Mouse (Mus musculus) myocyte (in vitro differentiated cells): ENCODE measurements around the gene Rorc. TPM values are rescaled to one million over a fixed set of nuclear protein-coding genes. Genes with fewer than 3 reads are reported as not detected.

Experiments used
- H3K27me3 ChIP-seq: one replicate; pipeline ENCODE4 v1.6.1; 2011; ENCODE audit not compliant: control insufficient read depth, insufficient read depth, insufficient read length
- H3K36me3 ChIP-seq: one replicate; pipeline ENCODE4 v1.6.1; 2011; ENCODE audit not compliant: control insufficient read depth, insufficient read depth
- H3K4me2 ChIP-seq: one replicate; pipeline ENCODE4 v1.6.1; 2011; ENCODE audit warnings: low read depth, control low read depth
- H3K4me3 ChIP-seq: one replicate; pipeline ENCODE4 v1.5.1; 2011; ENCODE audit warnings: mild to moderate bottlenecking, control low read depth, moderate library complexity
- H3K79me2 ChIP-seq: one replicate; pipeline ENCODE4 v1.6.1; 2011; ENCODE audit not compliant: control insufficient read depth, insufficient read depth
- H3ac ChIP-seq: one replicate; pipeline ENCODE4 v1.6.1; 2011; ENCODE audit not compliant: control insufficient read depth, insufficient read length
- CEBPB ChIP-seq: IDR thresholded peaks from 2 replicates; pipeline ENCODE4 v1.6.1; 2011; ENCODE audit warnings: mild to moderate bottlenecking, moderate library complexity; ENCODE audit not compliant: poor library complexity, insufficient read depth, severe bottlenecking
- E2F4 ChIP-seq: IDR thresholded peaks from one replicate; pipeline ENCODE4 v1.6.1; 2011; ENCODE audit warnings: mild to moderate bottlenecking, control low read depth, moderate library complexity; ENCODE audit not compliant: insufficient read depth
- MAX ChIP-seq: IDR thresholded peaks from one replicate; pipeline ENCODE4 v1.6.1; 2011; ENCODE audit warnings: low read depth, mild to moderate bottlenecking, control low read depth
- MYOD1 ChIP-seq, 3 experiments: IDR thresholded peaks; one replicate each; pipeline ENCODE4 v1.6.1; 2011; ENCODE audit warnings: control low read depth in 2 of 3, low read depth in 2 of 3, mild to moderate bottlenecking in 2 of 3, moderate library complexity in 1 of 3; ENCODE audit not compliant: insufficient read length in 2 of 3, control insufficient read depth in 1 of 3
- MYOG ChIP-seq, 3 experiments: IDR thresholded peaks; one replicate each; pipeline ENCODE4 v1.6.1; 2011; ENCODE audit warnings: control low read depth in 2 of 3, low read depth in 2 of 3, mild to moderate bottlenecking in 2 of 3; ENCODE audit not compliant: insufficient read length in 2 of 3, control insufficient read depth in 1 of 3, insufficient read depth in 1 of 3
- POLR2A ChIP-seq: IDR thresholded peaks from one replicate; pipeline ENCODE4 v1.6.1; 2011; ENCODE audit warnings: low read depth, mild to moderate bottlenecking, control low read depth, moderate library complexity; ENCODE audit not compliant: insufficient read length
- POLR2AphosphoS2 ChIP-seq: IDR thresholded peaks from one replicate; pipeline ENCODE4 v1.6.1; 2011; ENCODE audit warnings: low read depth, control low read depth; ENCODE audit not compliant: insufficient read length
- REST ChIP-seq: IDR thresholded peaks from one replicate; pipeline ENCODE4 v1.6.1; 2011; ENCODE audit warnings: mild to moderate bottlenecking, control low read depth, moderate library complexity; ENCODE audit not compliant: insufficient read depth, insufficient read length
- SRF ChIP-seq: IDR thresholded peaks from one replicate; pipeline ENCODE4 v1.6.1; 2011; ENCODE audit warnings: low read depth; ENCODE audit not compliant: control insufficient read depth, insufficient read length
- TCF12 ChIP-seq: IDR thresholded peaks from one replicate; pipeline ENCODE4 v1.6.1; 2011; ENCODE audit warnings: mild to moderate bottlenecking, control low read depth; ENCODE audit not compliant: poor library complexity, insufficient read depth, severe bottlenecking
- TCF3 ChIP-seq: IDR thresholded peaks from one replicate; pipeline ENCODE4 v1.6.1; 2011; ENCODE audit warnings: low read depth, control low read depth; ENCODE audit not compliant: insufficient read length
- USF1 ChIP-seq: IDR thresholded peaks from one replicate; pipeline ENCODE4 v1.6.1; 2011; ENCODE audit warnings: low read depth, mild to moderate bottlenecking, control low read depth, moderate library complexity
- polyA plus RNA-seq: library from polyadenylated mRNA; unstranded; fragments of >200 nt; fragmentation: generic; extraction: Trizol; gene quantifications from one replicate; pipeline ENCODE4 v1.2.1, GENCODE M21; 2012; ENCODE audit warnings: missing spikeins

The Rorc gene
- polyA plus RNA-seq, 1 experiment: 0.26 TPM

DNA sequence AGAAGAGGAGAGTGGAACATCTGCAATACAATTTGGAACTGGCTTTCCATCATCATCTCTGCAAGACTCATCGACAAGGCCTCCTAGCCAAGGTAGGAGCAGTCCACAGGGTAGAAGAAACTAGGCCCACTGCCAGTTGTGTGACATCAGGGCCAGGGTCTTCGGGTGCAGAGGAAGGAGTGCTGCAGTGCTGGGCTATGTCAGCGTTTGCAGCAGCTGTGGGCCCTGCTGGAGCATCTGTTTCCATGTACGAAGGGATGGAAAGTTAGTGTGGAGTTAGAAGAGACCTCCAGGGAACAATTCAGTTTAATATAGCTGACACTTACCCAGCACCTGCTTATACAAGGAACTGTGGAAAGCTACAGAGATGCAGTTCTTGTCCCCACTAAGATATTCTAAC lies 20.5 kb downstream of the Rorc start:
- Histone ChIP-seq H3K27me3 (peaks cover 16% of the 10 kb centered on the region), H3ac (no peak overlapping the region), H3K36me3 (no peaks in the 10 kb centered on the region), H3K79me2 (no peaks in the 10 kb centered on the region), H3K4me3 (no peak overlapping the region), H3K4me2 (no peak overlapping the region)
- no peak for TF ChIP-seq MYOD1 (IDR thresholded peaks at IDR 0.05; ENCODE audit: control insufficient read depth in 1 of 3, insufficient read length in 2 of 3, low read depth in 2 of 3)
- TF ChIP-seq MAX: no peak
- no peak for TF ChIP-seq TCF12
- no peak for TF ChIP-seq POLR2AphosphoS2
- TF ChIP-seq MYOG (IDR thresholded peaks at IDR 0.05; ENCODE audit: control insufficient read depth in 1 of 3, insufficient read depth in 1 of 3, insufficient read length in 2 of 3, low read depth in 2 of 3): no peak
- TF ChIP-seq E2F4: no peak
- no peak for TF ChIP-seq SRF
- no peak for TF ChIP-seq TCF3
- no peak for TF ChIP-seq REST
- no peak for TF ChIP-seq CEBPB
- no peak for TF ChIP-seq USF1
- TF ChIP-seq POLR2A: no peak

DNA sequence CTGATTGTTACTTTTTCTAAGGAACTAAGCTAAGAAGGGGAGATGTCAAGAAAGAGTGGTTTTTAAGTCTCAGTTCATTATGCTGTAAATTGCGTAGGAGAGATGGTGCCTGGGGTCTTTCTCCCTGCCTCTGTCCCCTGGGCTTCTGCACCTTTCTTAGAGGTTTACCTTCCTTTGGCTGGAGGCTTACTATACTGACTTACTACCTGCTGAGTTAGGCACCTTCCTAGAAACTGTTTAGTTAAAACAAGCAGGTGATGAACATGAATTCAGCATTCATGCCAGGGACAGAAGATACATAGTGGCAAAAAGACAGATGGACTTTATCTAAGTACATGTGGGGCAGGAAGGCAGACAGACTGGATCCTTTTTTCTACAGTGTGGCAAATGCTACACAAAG lies 23.7 kb downstream of the Rorc start:
- H3K4me3 ChIP-seq: no peak overlapping the region
- no peaks in the 10 kb centered on the region for H3K79me2 ChIP-seq
- no peak overlapping the region for H3ac ChIP-seq
- H3K27me3 ChIP-seq: peaks cover 45% of the 10 kb centered on the region
- TF ChIP-seq TCF3 (no peak), E2F4 (no peak), USF1 (no peak), SRF (no peak), POLR2AphosphoS2 (no peak), POLR2A (no peak), MYOG (IDR thresholded peaks at IDR 0.05; ENCODE audit: control insufficient read depth in 1 of 3, insufficient read depth in 1 of 3, insufficient read length in 2 of 3, low read depth in 2 of 3) (no peak), MAX (no peak), REST (no peak), TCF12 (no peak)
- no peaks in the 10 kb centered on the region for H3K36me3 ChIP-seq
- no peak overlapping the region for H3K4me2 ChIP-seq

DNA sequence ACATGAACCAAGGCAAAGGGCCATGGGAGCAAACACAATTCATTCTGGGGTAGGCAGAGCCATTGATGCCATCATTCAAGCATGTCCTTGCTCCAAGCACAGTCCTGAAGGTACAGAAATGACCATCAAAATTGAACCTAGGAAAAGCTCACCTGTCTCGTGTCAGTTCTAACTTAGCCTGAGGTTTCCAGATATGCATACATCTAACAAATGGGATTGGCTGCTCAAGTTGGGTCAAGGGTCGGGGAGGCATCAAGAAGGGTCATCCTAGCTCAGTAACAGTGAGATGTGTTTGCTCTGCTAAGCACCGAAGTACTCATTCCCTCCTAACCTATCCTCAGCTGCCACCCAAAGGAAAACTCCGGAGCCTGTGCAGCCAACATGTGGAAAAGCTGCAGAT lies 24.3 kb downstream of the Rorc start:
- Histone ChIP-seq H3K4me3 (no peak overlapping the region), H3K36me3 (no peaks in the 10 kb centered on the region), H3K79me2 (no peaks in the 10 kb centered on the region), H3K4me2 (no peak overlapping the region), H3ac (no peak overlapping the region), H3K27me3 (peaks cover 50% of the 10 kb centered on the region)
- TF ChIP-seq E2F4 (no peak), SRF (no peak), TCF12 (no peak), CEBPB (no peak)

DNA sequence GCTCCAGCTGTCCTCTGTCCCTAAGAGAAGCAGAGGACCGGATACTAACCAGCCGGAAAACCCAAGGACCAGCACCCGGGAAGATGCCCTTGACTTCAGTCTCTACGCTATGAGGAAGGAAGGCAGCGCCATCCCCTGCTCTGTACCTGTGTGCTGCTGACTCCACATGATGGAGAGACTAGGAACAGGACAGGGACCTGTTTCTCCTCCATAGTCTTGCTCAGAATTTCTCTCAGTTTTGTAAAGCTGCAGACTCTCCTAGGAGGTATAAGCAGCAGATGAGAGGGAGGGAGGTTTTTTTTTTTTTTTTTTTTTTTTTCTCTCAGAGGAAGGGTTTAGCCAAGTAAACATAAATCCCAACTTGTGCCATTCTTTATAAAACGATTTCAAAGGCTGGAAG lies 25.6 kb downstream of the Rorc start, which contains the start of gene Lingo4:
TSS of gene Lingo4 (plus strand) at position 301 of the 400 bp plus-strand sequence.
- no peaks in the 10 kb centered on the region for H3K79me2 ChIP-seq
- H3K4me2 ChIP-seq: peak within 1 kb of the TSS; percentile 22
- H3ac ChIP-seq: no peak within 1 kb of the TSS
- TF ChIP-seq POLR2A (no peak), CEBPB (no peak), TCF3 (no peak), MYOD1 (IDR thresholded peaks at IDR 0.05; ENCODE audit: control insufficient read depth in 1 of 3, insufficient read length in 2 of 3, low read depth in 2 of 3) (no peak), TCF12 (no peak), MAX (no peak), E2F4 (no peak), USF1 (no peak), SRF (no peak), REST (no peak), POLR2AphosphoS2 (no peak), MYOG (IDR thresholded peaks at IDR 0.05; ENCODE audit: control insufficient read depth in 1 of 3, insufficient read depth in 1 of 3, insufficient read length in 2 of 3, low read depth in 2 of 3) (no peak)
- H3K27me3 ChIP-seq: peaks cover 51% of the 10 kb centered on the region
- H3K36me3 ChIP-seq: no peaks in the 10 kb centered on the region
- no peak within 1 kb of the TSS for H3K4me3 ChIP-seq

DNA sequence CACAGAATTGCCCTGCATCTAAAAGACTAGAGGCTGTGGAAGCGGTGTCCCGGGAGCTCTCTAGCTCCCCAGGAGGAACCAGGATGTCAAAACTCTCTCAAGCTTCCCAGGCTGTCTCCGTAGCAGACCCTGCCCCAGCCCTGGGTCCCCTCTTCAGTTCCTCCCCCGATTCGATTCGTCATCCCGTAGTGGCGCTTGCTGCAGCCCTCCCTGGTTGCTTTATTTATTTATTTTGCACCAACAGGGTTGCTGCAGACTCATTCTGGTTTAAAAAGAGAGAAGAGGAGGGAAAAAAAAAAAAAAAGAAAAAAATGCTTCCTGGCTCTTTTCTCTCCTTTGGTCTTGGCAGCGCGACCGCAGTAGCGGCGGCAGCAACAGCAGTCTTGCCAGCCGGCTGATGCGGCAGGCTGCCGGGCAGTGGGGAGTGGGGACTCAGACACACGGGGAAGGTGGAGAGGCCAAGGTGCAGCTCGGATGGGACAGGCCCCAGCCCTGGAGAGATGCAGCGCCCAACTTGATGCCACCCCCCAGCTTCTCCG lies 26.4 kb downstream of the Rorc start:
- H3ac ChIP-seq: no peak overlapping the region
- H3K27me3 ChIP-seq: peaks cover 51% of the 10 kb centered on the region
- TF ChIP-seq USF1: no peak
- no peak for TF ChIP-seq POLR2AphosphoS2
- no peak for TF ChIP-seq POLR2A
- TF ChIP-seq TCF3: no peak
- no peak for TF ChIP-seq TCF12
- TF ChIP-seq CEBPB: no peak
- TF ChIP-seq MAX: no peak
- TF ChIP-seq MYOG (IDR thresholded peaks at IDR 0.05; ENCODE audit: control insufficient read depth in 1 of 3, insufficient read depth in 1 of 3, insufficient read length in 2 of 3, low read depth in 2 of 3): no peak
- TF ChIP-seq MYOD1 (IDR thresholded peaks at IDR 0.05; ENCODE audit: control insufficient read depth in 1 of 3, insufficient read length in 2 of 3, low read depth in 2 of 3): no peak
- no peak for TF ChIP-seq REST
- no peaks in the 10 kb centered on the region for H3K79me2 ChIP-seq
- peak overlapping the region; percentile 22 for H3K4me2 ChIP-seq
- no peak overlapping the region for H3K4me3 ChIP-seq
- H3K36me3 ChIP-seq: no peaks in the 10 kb centered on the region
